Mouse (Mus musculus) CH12.LX (cell line): ENCODE results near the gene Slc38a10. TPM values are rescaled to one million over a fixed set of nuclear protein-coding genes. Genes with fewer than 3 reads are reported as not detected.

ENCODE experiments used
- DNase-seq: peaks from one replicate; pipeline ENCODE4 v3.0.0-alpha.2; 2013; ENCODE audit errors: extremely low read depth
- H3K27ac ChIP-seq: 2 replicates; pipeline ENCODE4 v1.5.1; 2012; ENCODE audit warnings: low read depth, mild to moderate bottlenecking, control low read depth, moderate library complexity; ENCODE audit not compliant: insufficient read depth
- H3K27me3 ChIP-seq: replicated peaks from 2 replicates; pipeline ENCODE3; 2012; ENCODE audit warnings: inconsistent platforms
- H3K36me3 ChIP-seq, 2 experiments: replicated peaks in 1 of 2; 2 replicates each; pipeline versions ENCODE3 to v1.6.1; 2012; ENCODE audit warnings: inconsistent platforms in 1 of 2, low read length in 1 of 2, mild to moderate bottlenecking in 1 of 2, mixed read lengths in 1 of 2, moderate library complexity in 1 of 2; ENCODE audit not compliant: control insufficient read depth in 1 of 2, insufficient read depth in 1 of 2
- H3K4me1 ChIP-seq, 2 experiments: 2 replicates each; pipeline ENCODE4 v1.6.1; 2012; ENCODE audit warnings: inconsistent platforms in 1 of 2, moderate library complexity in 1 of 2; ENCODE audit not compliant: insufficient read depth in 2 of 2, control insufficient read depth in 1 of 2
- H3K4me2 ChIP-seq: 2 replicates; pipeline ENCODE4 v1.6.1; 2012; ENCODE audit warnings: low read depth, mild to moderate bottlenecking, control low read depth; ENCODE audit not compliant: poor library complexity, insufficient read depth, severe bottlenecking
- H3K4me3 ChIP-seq, 3 experiments: fragments of 150-350 bp in 1 of 3; sonication (generic) in 1 of 3; replicated peaks in 1 of 3; 2 replicates each; pipeline versions ENCODE3 to v1.5.1; 2011 to 2012; ENCODE audit warnings: low read depth in 2 of 3, low read length in 2 of 3, mild to moderate bottlenecking in 2 of 3, moderate library complexity in 2 of 3, control low read depth in 1 of 3, improper control_type of control experiment in 1 of 3, inconsistent platforms in 1 of 3, mixed read lengths in 1 of 3; ENCODE audit not compliant: poor library complexity in 1 of 3
- H3K79me2 ChIP-seq: replicated peaks from 2 replicates; pipeline ENCODE4 v1.6.1; 2012; ENCODE audit warnings: mild to moderate bottlenecking, moderate library complexity; ENCODE audit not compliant: control insufficient read depth, poor library complexity, insufficient read depth, severe bottlenecking; ENCODE audit errors: extremely low read depth
- H3K9ac ChIP-seq: 2 replicates; pipeline ENCODE4 v1.6.1; 2012; ENCODE audit warnings: low read depth, mild to moderate bottlenecking, control low read depth, moderate library complexity; ENCODE audit not compliant: insufficient read depth
- H3K9me3 ChIP-seq: replicated peaks from 2 replicates; pipeline ENCODE3; 2012; ENCODE audit warnings: low read length, inconsistent platforms, mixed read lengths
- CHD2 ChIP-seq: IDR thresholded peaks from 2 replicates; pipeline ENCODE4 v1.6.1; 2011; ENCODE audit warnings: low read length, improper control_type of control experiment
- ELF1 ChIP-seq: IDR thresholded peaks from 2 replicates; pipeline ENCODE4 v1.6.1; 2014; ENCODE audit warnings: low read depth, mild to moderate bottlenecking, inconsistent platforms, low read length, improper control_type of control experiment
- EP300 ChIP-seq: IDR thresholded peaks from 2 replicates; pipeline ENCODE4 v1.6.1; 2011; ENCODE audit warnings: low read length, improper control_type of control experiment
- ETS1 ChIP-seq: conservative IDR thresholded peaks from 2 replicates; pipeline ENCODE4 v1.6.1; 2012; ENCODE audit warnings: low read depth, mild to moderate bottlenecking, inconsistent platforms, low read length, improper control_type of control experiment, moderate library complexity
- GABPA ChIP-seq: IDR thresholded peaks from 2 replicates; pipeline ENCODE4 v1.6.1; 2012; ENCODE audit warnings: low read depth, low read length, improper control_type of control experiment, inconsistent platforms; ENCODE audit not compliant: insufficient replicate concordance
- HCFC1 ChIP-seq: IDR thresholded peaks from 2 replicates; pipeline ENCODE4 v1.6.1; 2012; ENCODE audit warnings: low read depth, mild to moderate bottlenecking, inconsistent platforms, low read length, improper control_type of control experiment
- JUN ChIP-seq: IDR thresholded peaks from 2 replicates; pipeline ENCODE4 v1.6.1; 2011; ENCODE audit warnings: low read depth, mild to moderate bottlenecking, low read length, improper control_type of control experiment, moderate library complexity; ENCODE audit not compliant: insufficient read depth
- JUND ChIP-seq: conservative IDR thresholded peaks from 2 replicates; pipeline ENCODE4 v1.6.1; 2011; ENCODE audit warnings: low read depth, low read length, improper control_type of control experiment
- KAT2A ChIP-seq: IDR thresholded peaks from 2 replicates; pipeline ENCODE4 v1.6.1; 2012; ENCODE audit warnings: low read length, improper control_type of control experiment, inconsistent platforms; ENCODE audit not compliant: insufficient replicate concordance
- MAX ChIP-seq: IDR thresholded peaks from 2 replicates; pipeline ENCODE4 v1.6.1; 2011; ENCODE audit warnings: low read length, improper control_type of control experiment
- MAZ ChIP-seq: IDR thresholded peaks from 2 replicates; pipeline ENCODE4 v1.6.1; 2012; ENCODE audit warnings: low read depth, mild to moderate bottlenecking, inconsistent platforms, low read length, improper control_type of control experiment, moderate library complexity
- MYC ChIP-seq: IDR thresholded peaks from 2 replicates; pipeline ENCODE4 v1.6.1; 2011; ENCODE audit warnings: low read depth, mild to moderate bottlenecking, improper control_type of control experiment, low read length
- NRF1 ChIP-seq: IDR thresholded peaks from 2 replicates; pipeline ENCODE4 v1.6.1; 2014; ENCODE audit warnings: low read depth, mild to moderate bottlenecking, inconsistent platforms, low read length, improper control_type of control experiment, moderate library complexity
- POLR2AphosphoS2 ChIP-seq: IDR thresholded peaks from 2 replicates; pipeline ENCODE4 v1.6.1; 2011; ENCODE audit warnings: low read depth, low read length, improper control_type of control experiment
- RCOR1 ChIP-seq: conservative IDR thresholded peaks from 2 replicates; pipeline ENCODE4 v1.6.1; 2012; ENCODE audit warnings: low read depth, mild to moderate bottlenecking, inconsistent platforms, low read length, improper control_type of control experiment
- SIN3A ChIP-seq: IDR thresholded peaks from 2 replicates; pipeline ENCODE4 v1.6.1; 2012; ENCODE audit warnings: low read length, improper control_type of control experiment, inconsistent platforms
- TBP ChIP-seq: conservative IDR thresholded peaks from 2 replicates; pipeline ENCODE4 v1.6.1; 2011; ENCODE audit warnings: low read depth, low read length, improper control_type of control experiment
- UBTF ChIP-seq: IDR thresholded peaks from 2 replicates; pipeline ENCODE4 v1.6.1; 2012; ENCODE audit warnings: low read depth, mild to moderate bottlenecking, inconsistent platforms, low read length, improper control_type of control experiment, moderate library complexity
- USF2 ChIP-seq: conservative IDR thresholded peaks from 2 replicates; pipeline ENCODE4 v1.6.1; 2011; ENCODE audit warnings: low read depth, low read length, improper control_type of control experiment
- ZC3H11A ChIP-seq: IDR thresholded peaks from 2 replicates; pipeline ENCODE4 v1.6.1; 2012; ENCODE audit warnings: low read depth, mild to moderate bottlenecking, inconsistent platforms, low read length, improper control_type of control experiment
- ZKSCAN1 ChIP-seq: IDR thresholded peaks from 2 replicates; pipeline ENCODE4 v1.6.1; 2012; ENCODE audit warnings: low read depth, inconsistent platforms, low read length, improper control_type of control experiment, borderline replicate concordance
- ZNF384 ChIP-seq: IDR thresholded peaks from 2 replicates; pipeline ENCODE4 v1.6.1; 2012; ENCODE audit warnings: low read depth, low read length, improper control_type of control experiment, inconsistent platforms
- dilution Hi-C: fragments of 300-500 bp; cut with MboI; formaldehyde crosslinking; loops from 2 replicates; pipeline ENCODE4 v1.14.3; 2020; ENCODE audit warnings: low sequenced_read_pairs; ENCODE audit not compliant: extremely low pct_unique_long_range_greater_than_20kb, extremely low pct_ligation_motif_present
- in situ Hi-C: fragments of 300-500 bp; cut with MboI; formaldehyde crosslinking; loops from 3 replicates; pipeline ENCODE4 v1.14.3; 2019; ENCODE audit warnings: low sequenced_read_pairs, low pct_ligation_motif_present, low pct_unique_long_range_greater_than_20kb, mixed read lengths
- polyA plus RNA-seq: library from polyadenylated mRNA; unstranded; fragments of >175 nt; gene quantifications from 2 replicates; pipeline ENCODE4 v1.2.1, GENCODE M21; 2012; ENCODE audit warnings: low read depth; ENCODE audit not compliant: insufficient read length
- total RNA-seq, 2 experiments: library from RNA; depleted of rRNA; stranded (reverse); fragments of 300-350 nt in 1 of 2; fragments of >200 nt in 1 of 2; gene quantifications; 2 replicates each; pipeline ENCODE4 v1.2.3; 2012 to 2014

The Slc38a10 gene
- total and polyA plus RNA-seq, 3 experiments = 47.1 to 97.6 (median 75.6) TPM

DNA sequence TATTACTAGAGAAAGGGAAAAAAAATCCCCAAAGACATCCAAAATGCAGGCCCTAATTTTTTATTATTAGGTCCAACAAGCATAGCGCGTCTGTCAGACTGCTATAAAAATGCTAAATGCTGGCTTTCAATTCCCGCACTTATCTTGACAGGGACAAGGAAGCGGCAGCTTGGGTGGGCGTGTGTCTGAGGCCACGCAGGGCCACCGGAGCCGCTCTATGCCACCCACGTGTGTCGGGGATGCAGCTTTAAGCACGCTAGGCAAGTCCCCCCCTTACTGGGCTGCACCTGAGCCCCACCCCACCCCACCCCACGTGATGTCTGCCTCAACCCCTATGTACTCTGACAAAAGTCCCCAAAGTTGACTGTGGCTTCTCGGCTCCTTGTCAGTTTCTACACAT is 47.7 kb upstream of the Slc38a10 start:
- no peaks in the 10 kb centered on the region for H3K36me3 ChIP-seq
- no peaks in the 10 kb centered on the region for H3K9me3 ChIP-seq
- in situ Hi-C loops (no loop called here), dilution Hi-C loops (no loop called here)
- H3K79me2 ChIP-seq = no peaks in the 10 kb centered on the region
- H3K9ac ChIP-seq = no peak overlapping the region
- TF ChIP-seq JUN (no peak), GABPA (no peak), USF2 (no peak)
- no peak overlapping the region for H3K27ac ChIP-seq
- H3K4me2 ChIP-seq = no peak overlapping the region
- DNase-seq = no peak
- no peak overlapping the region for H3K4me3 ChIP-seq
- H3K4me1 ChIP-seq = no peaks in the 10 kb centered on the region
- peaks cover 72% of the 10 kb centered on the region for H3K27me3 ChIP-seq

DNA sequence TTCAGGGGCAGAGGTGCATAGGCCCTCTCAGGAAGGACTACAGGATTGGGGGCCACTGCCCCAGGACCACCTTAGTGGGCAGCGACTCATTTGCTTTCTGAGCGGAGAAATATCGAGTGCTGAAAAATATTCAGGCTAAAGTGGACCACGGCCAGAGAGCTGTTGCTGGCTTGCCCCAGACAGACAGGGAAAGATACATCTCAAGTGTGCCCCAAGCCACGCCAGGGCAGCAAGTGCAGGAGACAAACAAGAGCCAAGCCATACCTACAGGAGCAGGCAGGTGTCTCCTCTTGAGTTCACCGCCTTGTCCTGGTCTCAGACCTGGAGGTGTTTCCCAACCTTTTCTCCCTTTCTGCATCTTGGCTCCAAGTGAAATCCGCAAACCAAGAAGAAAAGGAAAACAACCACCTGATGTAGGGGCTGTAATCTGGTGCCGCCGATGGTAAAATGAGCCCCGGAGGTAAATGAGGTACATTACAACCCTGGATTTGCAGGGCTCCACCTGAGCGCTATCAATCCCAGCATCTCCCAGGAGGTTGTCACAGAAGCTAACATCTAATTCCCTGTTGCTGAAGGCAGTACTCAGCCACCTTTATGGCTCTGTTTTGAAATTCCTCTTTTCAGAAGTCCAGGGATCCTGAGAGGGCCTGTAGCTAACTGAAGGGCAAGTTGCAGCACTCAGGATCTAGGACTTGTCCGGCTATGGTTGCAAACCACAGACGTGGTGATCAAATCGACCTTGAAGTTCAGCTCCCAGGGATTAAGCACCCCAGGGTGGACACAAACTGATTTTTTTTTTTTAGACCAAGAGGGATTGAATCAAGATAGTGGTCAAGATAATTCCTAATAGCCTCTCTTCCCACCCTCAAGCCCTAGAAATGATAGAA is 39.6 kb upstream of the Slc38a10 start:
- H3K79me2 ChIP-seq = no peaks in the 10 kb centered on the region
- DNase-seq = no peak
- in situ Hi-C loops = no loop called here
- H3K27me3 ChIP-seq = peaks cover 55% of the 10 kb centered on the region
- TF ChIP-seq RCOR1 = no peak
- no peak for TF ChIP-seq JUN
- TF ChIP-seq ZKSCAN1 = no peak
- no peak for TF ChIP-seq NRF1
- TF ChIP-seq EP300 = no peak
- TF ChIP-seq KAT2A = no peak
- TF ChIP-seq ZNF384 = no peak
- TF ChIP-seq POLR2AphosphoS2 = no peak
- TF ChIP-seq ETS1 = no peak
- no peak for TF ChIP-seq UBTF
- no peak for TF ChIP-seq TBP
- TF ChIP-seq MAX = no peak
- TF ChIP-seq HCFC1 = no peak
- TF ChIP-seq SIN3A = no peak
- TF ChIP-seq CHD2 = no peak
- no peak for TF ChIP-seq MYC
- TF ChIP-seq MAZ = no peak
- TF ChIP-seq JUND = no peak
- TF ChIP-seq ELF1 = no peak
- TF ChIP-seq ZC3H11A = no peak
- no peak overlapping the region for H3K27ac ChIP-seq
- H3K9me3 ChIP-seq = peaks cover 25% of the 10 kb centered on the region
- no peak overlapping the region for H3K9ac ChIP-seq
- no peak overlapping the region for H3K4me2 ChIP-seq
- dilution Hi-C loops = no loop called here
- H3K4me3 ChIP-seq = no peak overlapping the region
- no peaks in the 10 kb centered on the region for H3K36me3 ChIP-seq
- H3K4me1 ChIP-seq = no peaks in the 10 kb centered on the region
